Mouse (Mus musculus): ENCODE data around the gene Rgs21.

Gene Rgs21

GRCm38 (mm10) chr1:144567567-144567966 lies at the start of gene Rgs21:
Gene Rgs21, minus strand, starts transcription at chr1:144567667.
- in situ Hi-C loops (cut with MboI; ENCODE audit: unreplicated experiment in 2 of 2), result no loop called here

- in situ Hi-C loops (cut with MboI; ENCODE audit: unreplicated experiment in 2 of 2), result no loop called here
These were observed 36.6 kb upstream of the Rgs21 start for GRCm38 (mm10) chr1:144604071-144604470.

- in situ Hi-C loops (cut with MboI; ENCODE audit: unreplicated experiment in 2 of 2), result no loop called here
These were observed 35.5 kb upstream of the Rgs21 start for GRCm38 (mm10) chr1:144602987-144603386.

GRCm38 (mm10) chr1:144579321-144579720 lies 11.9 kb upstream of the Rgs21 start:
- in situ Hi-C loops (cut with MboI; ENCODE audit: unreplicated experiment in 2 of 2), result no loop called here

- in situ Hi-C loops (cut with MboI; ENCODE audit: unreplicated experiment in 2 of 2), result no loop called here
These were observed 5.5 kb upstream of the Rgs21 start for GRCm38 (mm10) chr1:144572972-144573371.

GRCm38 (mm10) chr1:144569905-144570304 lies 2.4 kb upstream of the Rgs21 start:
- in situ Hi-C loops (cut with MboI; ENCODE audit: unreplicated experiment in 2 of 2), result no loop called here

- in situ Hi-C loops (cut with MboI; ENCODE audit: unreplicated experiment in 2 of 2), result no loop called here
These were observed 22.3 kb downstream of the Rgs21 start for GRCm38 (mm10) chr1:144545142-144545541.

- in situ Hi-C loops (cut with MboI; ENCODE audit: unreplicated experiment in 2 of 2), result no loop called here
These were observed 22.9 kb downstream of the Rgs21 start for GRCm38 (mm10) chr1:144544497-144544961.

GRCm38 (mm10) chr1:144531746-144532145 lies 35.7 kb downstream of the Rgs21 start:
- in situ Hi-C loops (cut with MboI; ENCODE audit: unreplicated experiment in 2 of 2), result no loop called here

GRCm38 (mm10) chr1:144517878-144518426 lies 49.5 kb downstream of the Rgs21 start:
- in situ Hi-C loops (cut with MboI; ENCODE audit: unreplicated experiment in 2 of 2), result no loop called here

- in situ Hi-C loops (cut with MboI; ENCODE audit: unreplicated experiment in 2 of 2), result no loop called here
These were observed 65.2 kb downstream of the Rgs21 start for GRCm38 (mm10) chr1:144502241-144502640.

GRCm38 (mm10) chr1:144500423-144500822 lies 67.0 kb downstream of the Rgs21 start:
- in situ Hi-C loops (cut with MboI; ENCODE audit: unreplicated experiment in 2 of 2), result no loop called here

GRCm38 (mm10) chr1:144499719-144500118 lies 67.7 kb downstream of the Rgs21 start:
- in situ Hi-C loops (cut with MboI; ENCODE audit: unreplicated experiment in 2 of 2), result no loop called here

GRCm38 (mm10) chr1:144498725-144499124 lies 68.7 kb downstream of the Rgs21 start:
- in situ Hi-C loops (cut with MboI; ENCODE audit: unreplicated experiment in 2 of 2), result no loop called here

- in situ Hi-C loops (cut with MboI; ENCODE audit: unreplicated experiment in 2 of 2), result no loop called here
These were observed 69.4 kb downstream of the Rgs21 start for GRCm38 (mm10) chr1:144498051-144498450.

- in situ Hi-C loops (cut with MboI; ENCODE audit: unreplicated experiment in 2 of 2), result no loop called here
These were observed 74.1 kb downstream of the Rgs21 start for GRCm38 (mm10) chr1:144493336-144493735.

- in situ Hi-C loops (cut with MboI; ENCODE audit: unreplicated experiment in 2 of 2), result no loop called here
These were observed 79.1 kb downstream of the Rgs21 start for GRCm38 (mm10) chr1:144488223-144488835.

Measured in v-Abl transformed pro-B cells (cell line).